Mouse (Mus musculus) heart, embryonic 12.5 days (tissue): ENCODE data around the gene Lamb3. TPM values are rescaled to one million over a fixed set of nuclear protein-coding genes. Genes with fewer than 3 reads are reported as not detected.

Experiments used
- ATAC-seq: fragments of 200-750 bp; cut with Nextera tagmentation; 2 replicates; pipeline ENCODE4 v1.8.0; 2017; ENCODE audit warnings: moderate TSS enrichment, moderate library complexity; ENCODE audit not compliant: insufficient number of reproducible peaks, low FRiP score
- H3K27ac ChIP-seq: fragments of 300-500 bp; sonication (generic); 2 replicates; pipeline ENCODE4 v1.5.1; 2016; ENCODE audit warnings: mild to moderate bottlenecking, moderate library complexity; ENCODE audit not compliant: poor library complexity, severe bottlenecking
- H3K27me3 ChIP-seq: fragments of 300-500 bp; sonication (generic); replicated peaks from 2 replicates; pipeline ENCODE4 v1.6.1; 2016; ENCODE audit warnings: mild to moderate bottlenecking, moderate library complexity
- H3K36me3 ChIP-seq: fragments of 300-500 bp; sonication (generic); 2 replicates; pipeline ENCODE4 v1.6.1; 2016; ENCODE audit warnings: mild to moderate bottlenecking, moderate library complexity
- H3K4me1 ChIP-seq: fragments of 300-500 bp; sonication (generic); replicated peaks from 2 replicates; pipeline ENCODE4 v1.6.1; 2016; ENCODE audit warnings: mild to moderate bottlenecking
- H3K4me2 ChIP-seq: fragments of 300-500 bp; sonication (generic); 2 replicates; pipeline ENCODE4 v1.6.1; 2016; ENCODE audit warnings: mild to moderate bottlenecking, moderate library complexity
- H3K4me3 ChIP-seq: fragments of 300-500 bp; sonication (generic); 2 replicates; pipeline ENCODE4 v1.5.1; 2016; ENCODE audit warnings: mild to moderate bottlenecking
- H3K9ac ChIP-seq: fragments of 300-500 bp; sonication (generic); 2 replicates; pipeline ENCODE4 v1.6.1; 2016; ENCODE audit warnings: mild to moderate bottlenecking, moderate library complexity
- H3K9me3 ChIP-seq: fragments of 300-500 bp; sonication (generic); replicated peaks from 2 replicates; pipeline ENCODE4 v1.6.1; 2016; ENCODE audit warnings: mild to moderate bottlenecking, moderate library complexity
- WGBS: fragments of 180-500 bp; shearing (Covaris S2); methylation state at CpG from one replicate; pipeline ENCODE4 v1.1.7; 2016; 5-methylcytosine and 5-hydroxymethylcytosine counted together
- polyA plus RNA-seq: library from polyadenylated mRNA; unstranded; fragments of >200 nt; fragmentation: Nextera tagmentation; extraction: Ambion mirVana; gene quantifications from 2 replicates; pipeline ENCODE4 v1.2.1, GENCODE M21; 2016

The Lamb3 gene
- polyA plus RNA-seq, 1 experiment from 2014 or later, result 2.3 TPM

DNA sequence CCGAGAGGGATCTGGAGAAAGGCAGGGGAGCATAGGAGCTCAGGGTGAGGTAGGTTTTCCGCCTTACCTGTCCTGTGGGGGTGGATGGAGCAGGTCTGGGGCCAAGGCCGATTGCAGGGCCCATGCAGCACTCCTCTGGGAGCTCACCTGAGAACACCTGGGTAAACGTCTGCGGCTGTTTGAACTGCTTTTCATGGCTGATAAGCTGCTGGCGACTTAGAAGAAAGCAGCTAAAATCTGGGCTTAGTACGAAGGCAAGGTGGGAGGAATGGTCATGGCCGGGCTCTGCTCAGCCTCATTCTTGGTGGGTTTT is 94.5 kb downstream of the Lamb3 start:
- no peak for ATAC-seq
- no peak overlapping the region for H3K4me3 ChIP-seq
- WGBS, result 60% methylated on average over 8 of the region's 8 CpGs

DNA sequence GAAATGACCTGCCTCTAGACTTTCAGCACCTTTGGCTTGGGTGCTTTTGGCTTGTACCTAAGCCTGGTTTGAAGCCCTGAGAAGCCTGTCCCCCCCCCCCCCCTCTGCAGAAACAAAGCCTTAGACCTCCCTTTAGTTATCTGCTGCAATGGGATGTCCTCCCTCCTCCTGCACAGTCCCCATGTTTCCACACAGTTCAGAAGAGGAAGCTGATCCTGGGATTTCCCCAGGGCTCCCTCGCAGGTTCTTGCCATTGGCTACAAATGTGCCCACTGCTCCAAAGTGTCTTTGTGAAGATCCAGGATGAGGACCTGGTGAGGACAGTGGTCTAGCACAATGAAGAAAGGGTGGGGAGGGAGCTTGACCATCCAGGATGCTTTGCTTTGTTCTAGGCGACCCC is 95.6 kb downstream of the Lamb3 start:
- H3K4me1 ChIP-seq, result peaks cover 12% of the 10 kb centered on the region
- H3K27ac ChIP-seq, result no peak overlapping the region
- H3K9ac ChIP-seq, result no peak overlapping the region
- no peak overlapping the region for H3K4me3 ChIP-seq
- WGBS, result 49% methylated on average over 2 of the region's 2 CpGs
- no peak overlapping the region for H3K4me2 ChIP-seq
- H3K36me3 ChIP-seq, result no peaks in the 10 kb centered on the region
- H3K9me3 ChIP-seq, result no peaks in the 10 kb centered on the region
- no peaks in the 10 kb centered on the region for H3K27me3 ChIP-seq
- no peak for ATAC-seq

More for the DNA sequence above, 94.5 kb downstream of the Lamb3 start:
- H3K27me3 ChIP-seq, result no peaks in the 10 kb centered on the region
- no peak overlapping the region for H3K27ac ChIP-seq
- no peaks in the 10 kb centered on the region for H3K9me3 ChIP-seq
- H3K36me3 ChIP-seq, result no peaks in the 10 kb centered on the region
- H3K4me2 ChIP-seq, result no peak overlapping the region
- peaks cover 12% of the 10 kb centered on the region for H3K4me1 ChIP-seq
- no peak overlapping the region for H3K9ac ChIP-seq

DNA sequence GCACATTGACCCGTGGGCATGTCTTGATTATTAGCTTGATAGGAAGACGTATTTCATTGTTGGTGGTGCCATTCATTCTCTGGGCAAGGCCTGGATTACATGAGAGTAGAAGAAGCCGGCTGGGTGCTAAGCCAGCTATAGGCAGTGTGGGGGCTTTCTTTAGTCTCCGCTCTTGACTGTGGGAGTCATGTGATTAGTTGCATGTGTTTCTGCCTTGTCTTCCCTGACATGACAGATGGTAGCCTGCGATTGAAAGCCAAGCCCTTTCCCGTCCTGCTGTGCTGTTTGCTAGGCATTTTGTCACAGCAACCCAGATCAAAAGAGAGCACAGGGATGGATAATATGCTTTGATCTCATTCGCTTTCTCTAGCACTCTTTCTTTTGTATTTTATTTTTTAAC is 97.9 kb downstream of the Lamb3 start:
- ATAC-seq, result no peak

DNA sequence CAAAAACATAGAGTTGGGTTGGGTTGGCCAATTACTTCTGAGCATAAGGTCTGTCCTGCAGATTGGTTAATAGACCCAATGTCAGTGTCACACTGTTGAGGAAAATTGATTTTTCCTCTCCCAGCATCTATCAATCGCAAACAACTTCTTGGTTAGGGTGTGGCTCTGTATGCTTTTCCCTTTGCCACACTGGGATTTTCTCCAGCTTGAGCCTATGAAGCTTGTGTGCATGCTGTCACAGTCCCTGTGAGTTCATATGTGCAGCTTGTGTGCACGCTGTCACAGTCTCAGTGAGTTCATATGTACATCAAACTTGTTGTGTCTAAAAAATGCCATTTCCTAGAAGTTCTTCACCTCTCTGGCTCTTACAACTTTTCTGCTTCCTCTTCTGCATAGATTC is 99.3 kb downstream of the Lamb3 start:
- 94% methylated on average over 2 of the region's 2 CpGs for WGBS
- Histone ChIP-seq H3K36me3 (no peaks in the 10 kb centered on the region), H3K9ac (no peak overlapping the region), H3K27ac (no peak overlapping the region), H3K4me1 (peaks cover 17% of the 10 kb centered on the region), H3K4me3 (no peak overlapping the region), H3K9me3 (no peaks in the 10 kb centered on the region), H3K27me3 (no peaks in the 10 kb centered on the region), H3K4me2 (no peak overlapping the region)
- ATAC-seq, result no peak

More for the DNA sequence above, 97.9 kb downstream of the Lamb3 start:
- 52% methylated on average over 7 of the region's 7 CpGs for WGBS
- Histone ChIP-seq H3K27ac (no peak overlapping the region), H3K27me3 (no peaks in the 10 kb centered on the region), H3K9me3 (no peaks in the 10 kb centered on the region), H3K4me1 (peaks cover 16% of the 10 kb centered on the region), H3K4me3 (no peak overlapping the region), H3K36me3 (no peaks in the 10 kb centered on the region), H3K4me2 (no peak overlapping the region), H3K9ac (no peak overlapping the region)

DNA sequence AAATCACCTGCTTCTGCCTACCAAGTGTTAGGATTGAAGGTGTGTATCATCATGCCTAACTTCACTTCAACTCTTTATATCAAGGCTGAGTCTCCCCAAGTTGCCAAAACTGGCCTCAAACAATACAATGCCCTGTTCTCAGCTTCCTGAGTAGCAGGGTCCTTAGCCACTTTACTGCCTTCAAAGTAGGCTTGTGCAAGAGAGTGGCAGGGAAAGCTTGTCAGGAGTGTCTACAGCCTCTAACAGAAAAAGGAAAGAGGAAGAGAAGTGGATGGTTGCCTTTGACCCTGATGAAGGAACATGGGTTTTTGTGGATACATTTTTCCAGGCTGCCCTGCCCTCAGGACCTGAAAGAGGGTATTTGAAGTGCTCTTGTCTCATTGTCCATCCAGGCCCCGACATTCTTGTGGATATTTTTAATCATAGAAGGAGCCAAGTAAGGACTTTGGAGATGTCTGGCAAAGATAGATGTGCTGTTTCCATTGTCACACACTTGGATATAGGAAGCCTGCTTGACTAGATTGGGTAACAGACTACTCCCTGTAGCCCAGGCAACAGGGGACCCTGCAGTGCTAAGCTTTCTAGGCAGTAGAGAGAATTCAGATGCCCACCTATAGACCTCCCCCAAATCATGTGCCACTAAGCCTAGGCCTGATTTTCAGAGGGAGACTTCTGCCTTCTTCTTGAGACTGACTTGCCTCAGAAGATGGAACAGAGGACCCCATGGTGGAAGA is 102.5 kb downstream of the Lamb3 start:
- WGBS, result 16% methylated on average over 1 of the region's 1 CpGs
- no peak for ATAC-seq
- Histone ChIP-seq H3K27ac (no peak overlapping the region), H3K4me1 (peaks cover 33% of the 10 kb centered on the region), H3K36me3 (no peaks in the 10 kb centered on the region), H3K9ac (no peak overlapping the region), H3K27me3 (no peaks in the 10 kb centered on the region), H3K4me3 (no peak overlapping the region), H3K9me3 (no peaks in the 10 kb centered on the region), H3K4me2 (no peak overlapping the region)

DNA sequence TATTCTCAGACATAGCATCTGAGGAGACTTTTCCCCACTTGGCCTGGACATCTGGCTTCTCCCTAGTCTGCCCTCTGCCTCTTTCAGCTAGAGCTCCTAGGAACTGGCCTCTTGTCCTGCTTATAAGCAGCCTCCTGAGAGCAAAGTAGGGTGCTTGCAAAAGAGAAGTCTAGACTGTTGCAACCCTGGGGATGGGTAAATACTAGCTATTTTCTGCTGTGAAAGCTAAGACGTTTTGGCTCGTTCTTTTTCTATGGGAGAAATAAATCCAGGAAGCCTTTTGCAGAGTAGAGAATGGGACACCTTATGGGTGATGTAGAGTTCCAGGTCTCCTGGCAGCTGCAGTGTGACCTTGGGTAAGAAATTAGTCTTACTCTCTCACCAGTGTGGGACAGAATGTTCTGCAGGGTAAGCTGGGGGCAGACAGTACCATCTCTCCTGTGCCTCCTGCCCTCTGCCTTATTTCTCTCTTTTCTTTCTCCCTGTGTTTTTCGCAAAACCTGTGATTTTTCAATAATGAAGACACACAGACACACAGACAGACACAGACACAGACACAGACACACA is 103.1 kb downstream of the Lamb3 start:
- Histone ChIP-seq H3K27ac (no peak overlapping the region), H3K9ac (no peak overlapping the region), H3K4me1 (peaks cover 39% of the 10 kb centered on the region), H3K36me3 (no peaks in the 10 kb centered on the region), H3K9me3 (no peaks in the 10 kb centered on the region), H3K4me2 (no peak overlapping the region), H3K4me3 (no peak overlapping the region), H3K27me3 (no peaks in the 10 kb centered on the region)
- 82% methylated on average over 3 of the region's 3 CpGs for WGBS
- no peak for ATAC-seq

DNA sequence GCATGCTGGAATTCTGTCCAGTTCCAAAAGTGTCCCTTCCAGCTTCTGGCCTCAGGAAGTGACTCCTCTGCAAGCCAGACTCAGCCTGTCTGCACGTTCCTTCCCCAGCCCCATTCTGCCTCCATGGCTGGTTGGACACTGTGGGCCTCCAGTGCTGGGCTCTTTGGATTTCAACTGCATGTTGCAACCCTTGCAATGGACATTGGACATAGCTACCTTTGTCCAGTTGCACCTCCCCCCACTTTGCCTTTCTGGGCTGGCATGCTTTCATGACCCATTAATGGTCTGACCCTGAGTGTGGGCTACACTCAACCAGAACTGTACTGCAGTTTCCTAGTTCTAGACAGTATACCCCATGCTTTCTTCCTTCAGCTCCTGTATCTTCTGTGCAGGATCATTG is 104.1 kb downstream of the Lamb3 start:
- Histone ChIP-seq H3K27ac (no peak overlapping the region), H3K9ac (no peak overlapping the region), H3K36me3 (no peaks in the 10 kb centered on the region), H3K9me3 (no peaks in the 10 kb centered on the region), H3K27me3 (no peaks in the 10 kb centered on the region), H3K4me2 (no peak overlapping the region), H3K4me1 (peaks cover 48% of the 10 kb centered on the region), H3K4me3 (no peak overlapping the region)
- ATAC-seq, result no peak
- 44% methylated on average over 1 of the region's 1 CpGs for WGBS

DNA sequence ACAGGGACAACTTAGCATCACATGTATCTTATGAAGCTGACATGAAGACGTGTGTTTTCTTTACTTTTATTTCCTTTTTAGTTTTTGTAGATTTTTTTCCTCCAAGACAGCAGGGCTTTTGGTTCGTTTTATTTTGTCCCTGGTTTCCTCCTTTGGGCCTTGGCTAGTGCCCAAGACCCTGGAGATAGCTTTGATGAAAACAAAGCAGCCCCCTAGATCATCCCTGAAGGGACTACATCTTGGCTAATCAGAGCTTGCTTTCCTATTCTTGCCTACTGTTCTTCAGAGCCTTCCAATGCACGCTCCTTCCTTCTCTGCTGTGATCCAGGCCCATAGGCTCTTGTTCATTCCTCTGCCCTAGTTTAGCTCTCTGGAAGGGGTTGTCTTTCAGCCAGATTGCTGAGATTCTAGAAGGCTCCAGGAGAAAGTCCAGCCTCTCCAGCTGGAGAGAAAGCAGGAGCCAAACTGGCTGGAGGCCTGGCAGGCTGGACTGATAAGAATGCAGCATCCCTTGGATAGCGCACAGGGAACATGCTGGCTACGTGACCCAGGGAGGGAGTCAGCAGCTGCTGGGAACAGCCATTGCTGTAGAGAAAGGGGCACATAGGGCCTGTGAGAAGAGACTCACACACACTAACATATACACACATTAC is 108.3 kb downstream of the Lamb3 start:
- peak overlapping the region; percentile 96 for H3K27ac ChIP-seq
- ATAC-seq, result peak; percentile 67
- H3K9me3 ChIP-seq, result no peaks in the 10 kb centered on the region
- H3K4me1 ChIP-seq, result peaks cover 67% of the 10 kb centered on the region
- H3K4me2 ChIP-seq, result no peak overlapping the region
- no peaks in the 10 kb centered on the region for H3K27me3 ChIP-seq
- 22% methylated on average over 5 of the region's 5 CpGs for WGBS
- H3K4me3 ChIP-seq, result no peak overlapping the region
- no peak overlapping the region for H3K9ac ChIP-seq
- H3K36me3 ChIP-seq, result no peaks in the 10 kb centered on the region

DNA sequence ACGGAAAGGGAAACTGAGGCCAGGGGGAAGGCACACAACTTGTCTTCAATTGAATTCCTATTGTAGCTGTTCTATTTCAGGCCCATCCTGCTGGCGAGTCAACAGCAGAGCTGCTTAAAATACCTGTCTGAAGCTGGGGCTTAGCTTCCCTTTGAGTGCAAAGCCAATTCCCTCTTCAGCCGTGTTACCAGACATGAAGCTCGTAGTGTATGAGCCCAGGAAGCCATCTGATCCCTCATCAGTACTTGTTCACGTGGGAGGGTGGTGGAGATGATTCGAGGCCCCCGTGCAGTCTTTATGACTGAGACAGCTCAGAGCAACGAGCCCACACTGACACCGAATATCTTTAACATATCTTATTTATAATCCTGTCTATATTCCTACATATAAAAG is 108.9 kb downstream of the Lamb3 start:
- no peaks in the 10 kb centered on the region for H3K9me3 ChIP-seq
- H3K27me3 ChIP-seq, result no peaks in the 10 kb centered on the region
- H3K27ac ChIP-seq, result peak overlapping the region; percentile 96
- no peak overlapping the region for H3K4me3 ChIP-seq
- 36% methylated on average over 9 of the region's 9 CpGs for WGBS
- H3K9ac ChIP-seq, result no peak overlapping the region
- H3K4me1 ChIP-seq, result peaks cover 63% of the 10 kb centered on the region
- peak; percentile 5 for ATAC-seq
- no peak overlapping the region for H3K4me2 ChIP-seq
- H3K36me3 ChIP-seq, result no peaks in the 10 kb centered on the region

DNA sequence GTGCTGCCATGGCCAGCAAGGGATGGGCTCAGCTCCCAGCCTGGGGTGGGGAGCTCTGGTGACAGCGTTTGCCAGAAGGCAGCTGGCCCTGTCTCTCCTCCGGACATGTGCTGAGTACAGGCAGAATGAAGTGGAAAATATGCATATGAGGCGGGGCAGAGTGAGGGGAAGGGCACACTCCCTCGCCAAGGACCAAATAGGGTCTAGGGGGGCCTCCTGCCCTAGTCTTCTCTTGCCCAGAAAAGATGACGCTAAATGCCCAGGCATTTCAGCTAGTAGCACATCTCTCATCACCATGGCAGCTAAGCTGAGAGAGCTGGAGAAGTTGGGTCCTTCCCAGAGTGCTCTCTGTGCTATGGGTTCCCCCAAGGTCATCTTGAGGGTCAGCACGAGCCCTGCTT is 109.7 kb downstream of the Lamb3 start:
- Histone ChIP-seq H3K4me2 (no peak overlapping the region), H3K27me3 (no peaks in the 10 kb centered on the region), H3K9me3 (no peaks in the 10 kb centered on the region), H3K4me3 (no peak overlapping the region), H3K9ac (no peak overlapping the region), H3K36me3 (no peaks in the 10 kb centered on the region), H3K27ac (peak overlapping the region; percentile 89), H3K4me1 (peaks cover 55% of the 10 kb centered on the region)
- ATAC-seq, result peak; percentile 85
- WGBS, result 5% methylated on average over 6 of the region's 6 CpGs

DNA sequence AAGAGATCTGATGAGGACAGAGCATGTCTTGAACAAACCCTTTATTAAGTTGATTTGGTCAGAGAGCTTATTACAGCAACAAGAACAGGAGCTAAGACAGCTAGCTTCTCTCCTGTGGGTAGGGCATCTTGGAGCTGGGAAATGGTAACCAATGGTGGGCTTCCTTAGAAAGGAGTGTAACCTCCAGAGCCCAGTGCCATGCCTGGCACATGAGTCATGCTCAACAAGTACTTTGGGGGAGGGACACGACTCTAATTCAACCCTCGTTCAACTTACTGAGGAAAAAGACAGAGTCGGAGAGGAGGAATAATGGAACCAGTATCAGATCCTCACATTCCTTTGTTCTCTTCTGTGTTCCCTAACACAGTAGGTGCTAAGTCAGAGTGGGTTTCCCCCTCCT is 112.2 kb downstream of the Lamb3 start:
- peaks cover 43% of the 10 kb centered on the region for H3K4me1 ChIP-seq

More for the DNA sequence above, 112.2 kb downstream of the Lamb3 start:
- Histone ChIP-seq H3K4me3 (no peak overlapping the region), H3K9me3 (no peaks in the 10 kb centered on the region), H3K27me3 (no peaks in the 10 kb centered on the region), H3K27ac (no peak overlapping the region), H3K36me3 (no peaks in the 10 kb centered on the region), H3K4me2 (no peak overlapping the region), H3K9ac (no peak overlapping the region)
- no peak for ATAC-seq
- WGBS, result 46% methylated on average over 3 of the region's 3 CpGs
